Mouse (Mus musculus) cerebral cortex, adult 2 months (tissue): ENCODE measurements around the gene Accs.

ENCODE experiments used
- WGBS: fragments of 180-500 bp; shearing (Covaris S2); methylation state at CpG from one replicate; pipeline ENCODE4 v1.1.7; 2018; 5-methylcytosine and 5-hydroxymethylcytosine counted together

The Accs gene

GRCm38 (mm10) chr2:93794375-93794774 is 55.4 kb downstream of the Accs start:
- WGBS = 81% methylated on average over 5 of the region's 5 CpGs

GRCm38 (mm10) chr2:93791516-93792499 is 57.9 kb downstream of the Accs start:
- 40% methylated on average over 13 of the region's 13 CpGs for WGBS

DNA sequence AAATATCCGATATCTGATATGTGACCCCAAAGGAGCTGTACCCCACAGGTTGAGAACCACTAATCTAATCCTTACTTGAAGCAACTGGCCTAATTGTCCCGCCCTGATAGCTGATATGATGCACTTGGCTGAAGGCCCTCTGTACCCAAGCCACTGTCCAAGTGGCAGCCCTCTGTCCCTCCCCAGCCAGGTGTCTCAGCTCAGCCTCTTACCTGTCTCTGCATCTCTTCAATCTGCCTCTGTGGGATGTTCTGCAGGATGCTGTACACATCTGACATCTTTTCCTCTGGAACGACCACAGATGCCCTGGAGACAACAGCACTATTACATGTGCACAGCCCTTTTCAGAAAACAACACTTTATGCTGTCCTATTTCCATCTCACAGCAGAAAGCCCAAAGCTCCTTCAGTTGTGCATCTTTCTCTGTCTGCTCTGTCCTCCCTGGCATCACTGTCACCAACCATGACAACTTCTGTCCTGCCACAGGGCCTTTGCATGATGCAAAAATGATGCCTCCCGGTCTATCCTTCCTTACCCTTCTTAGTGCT is 58.9 kb downstream of the Accs start:
- 86% methylated on average over 4 of the region's 4 CpGs for WGBS

DNA sequence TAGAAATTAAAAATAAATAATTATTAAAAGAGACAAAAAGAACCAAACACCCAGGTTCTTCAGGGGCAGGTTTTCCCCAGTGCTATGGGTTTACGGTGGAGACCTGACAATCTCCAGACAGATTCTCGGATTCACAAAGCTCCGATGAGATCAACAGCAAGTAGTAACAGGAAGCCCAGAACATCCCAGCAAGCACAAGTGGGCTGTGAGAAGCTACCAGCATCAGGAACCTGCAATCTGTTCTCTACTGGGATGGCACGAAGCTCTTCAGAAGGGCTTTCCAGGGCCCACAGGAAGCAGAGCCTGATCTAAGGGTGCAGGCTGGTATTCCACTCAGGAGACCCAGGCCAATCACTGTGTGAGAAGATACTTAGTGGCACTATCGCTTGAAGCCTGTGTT is 61.2 kb downstream of the Accs start:
- 59% methylated on average over 5 of the region's 5 CpGs for WGBS

DNA sequence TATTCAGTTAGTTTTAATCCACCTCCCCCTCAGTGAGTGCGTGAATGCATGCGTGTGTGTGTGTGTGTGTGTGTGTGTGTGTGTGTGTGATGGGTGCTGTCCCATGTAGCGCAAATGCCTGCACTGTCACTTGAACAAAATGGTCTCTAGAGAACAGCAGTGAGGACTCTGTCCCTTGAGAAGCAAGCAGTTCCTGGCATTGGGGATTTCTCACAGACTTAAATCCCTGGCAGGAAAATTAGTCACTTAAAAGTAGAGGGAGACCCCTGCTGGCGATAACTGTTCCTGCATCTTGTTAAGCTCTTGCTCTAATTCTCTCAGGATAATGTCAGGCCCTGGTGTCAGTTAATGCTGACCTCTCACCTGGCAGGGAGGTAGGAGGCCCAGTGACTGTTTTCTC is 63.6 kb downstream of the Accs start:
- WGBS = 26% methylated on average over 4 of the region's 4 CpGs

DNA sequence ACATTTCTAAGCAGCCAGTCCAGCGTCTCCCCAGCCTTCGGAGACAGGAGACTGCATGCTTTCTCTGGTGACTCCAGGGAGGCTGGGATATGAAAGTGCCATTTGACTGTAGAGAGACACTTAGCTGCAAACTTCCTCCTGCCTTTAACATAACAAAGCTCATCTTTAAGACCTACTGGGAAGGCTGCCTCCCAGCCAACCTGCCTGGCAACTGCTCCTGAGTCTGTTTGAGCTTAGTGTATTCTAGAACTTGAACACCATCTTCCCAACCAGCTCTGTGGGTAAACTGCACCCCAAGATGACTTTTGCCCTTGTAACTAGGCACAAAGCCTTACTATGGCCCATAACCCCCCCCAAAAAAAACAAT is 64.3 kb downstream of the Accs start:
- WGBS = 60% methylated on average over 2 of the region's 2 CpGs

GRCm38 (mm10) chr2:93784721-93785431 is 64.9 kb downstream of the Accs start:
- 47% methylated on average over 12 of the region's 12 CpGs for WGBS

GRCm38 (mm10) chr2:93783926-93784539 is 65.7 kb downstream of the Accs start:
- 73% methylated on average over 9 of the region's 9 CpGs for WGBS
